Mouse (Mus musculus) midbrain, embryonic 15.5 days (tissue): ENCODE results near the gene Ttc5. TPM values are rescaled to one million over a fixed set of nuclear protein-coding genes. Genes with fewer than 3 reads are reported as not detected.

Experiments
- ATAC-seq: fragments of 200-750 bp; cut with Nextera tagmentation; replicated peaks from 2 replicates; pipeline ENCODE4 v1.8.0; 2017; ENCODE audit warnings: moderate TSS enrichment
- H3K27ac ChIP-seq: fragments of 300-500 bp; sonication (generic); 2 replicates; pipeline ENCODE4 v1.5.1; 2015; ENCODE audit warnings: mild to moderate bottlenecking, inconsistent platforms
- H3K27me3 ChIP-seq: fragments of 300-500 bp; sonication (generic); replicated peaks from 2 replicates; pipeline ENCODE4 v1.6.1; 2015; ENCODE audit warnings: inconsistent platforms
- H3K36me3 ChIP-seq: fragments of 300-500 bp; sonication (generic); replicated peaks from 2 replicates; pipeline ENCODE4 v1.6.1; 2015; ENCODE audit warnings: inconsistent platforms
- H3K4me1 ChIP-seq: fragments of 300-500 bp; sonication (generic); 2 replicates; pipeline ENCODE4 v1.6.1; 2015; ENCODE audit warnings: inconsistent platforms
- H3K4me2 ChIP-seq: fragments of 300-500 bp; sonication (generic); 2 replicates; pipeline ENCODE4 v1.6.1; 2015; ENCODE audit warnings: inconsistent platforms, mild to moderate bottlenecking, moderate library complexity
- H3K4me3 ChIP-seq: fragments of 300-500 bp; sonication (generic); 2 replicates; pipeline ENCODE4 v1.5.1; 2015; ENCODE audit warnings: mild to moderate bottlenecking, inconsistent platforms
- H3K9ac ChIP-seq: fragments of 300-500 bp; sonication (generic); 2 replicates; pipeline ENCODE4 v1.6.1; 2015; ENCODE audit warnings: mild to moderate bottlenecking, inconsistent platforms
- H3K9me3 ChIP-seq: fragments of 300-500 bp; sonication (generic); 2 replicates; pipeline ENCODE4 v1.6.1; 2016; ENCODE audit warnings: inconsistent platforms
- WGBS: fragments of 180-500 bp; shearing (Covaris S2); methylation state at CpG from one replicate; pipeline ENCODE4 v1.1.7; 2015; ENCODE audit warnings: mixed read lengths; 5-methylcytosine and 5-hydroxymethylcytosine counted together
- polyA plus RNA-seq: library from polyadenylated mRNA; unstranded; fragments of >200 nt; fragmentation: Nextera tagmentation; extraction: Ambion mirVana; gene quantifications from 2 replicates; pipeline ENCODE4 v1.2.1, GENCODE M21; 2015

Ttc5 gene
- polyA plus RNA-seq, 1 experiment from 2014 or later, result 137 TPM

GRCm38 (mm10) chr14:50802441-50802840 lies 17.1 kb upstream of the Ttc5 start:
- Histone ChIP-seq H3K9me3 (no peaks in the 10 kb centered on the region), H3K9ac (no peak overlapping the region), H3K4me2 (no peak overlapping the region), H3K4me3 (no peak overlapping the region), H3K27ac (no peak overlapping the region), H3K27me3 (no peaks in the 10 kb centered on the region), H3K4me1 (peaks cover 5% of the 10 kb centered on the region), H3K36me3 (no peaks in the 10 kb centered on the region)
- no peak for ATAC-seq
- WGBS, result 89% methylated on average over 6 of the region's 6 CpGs

- no peaks in the 10 kb centered on the region for H3K9me3 ChIP-seq
- H3K4me2 ChIP-seq, result peak overlapping the region; percentile 5; the same call in 1 of the 2 replicates
Measured at GRCm38 (mm10) chr14:50799502-50800259, 14.4 kb upstream of the Ttc5 start.

GRCm38 (mm10) chr14:50798512-50798911 lies 13.2 kb upstream of the Ttc5 start:
- Histone ChIP-seq H3K36me3 (no peaks in the 10 kb centered on the region), H3K27ac (no peak overlapping the region), H3K27me3 (no peaks in the 10 kb centered on the region), H3K4me3 (no peak overlapping the region), H3K9me3 (no peaks in the 10 kb centered on the region), H3K4me2 (no peak overlapping the region), H3K9ac (no peak overlapping the region), H3K4me1 (peaks cover 2% of the 10 kb centered on the region; the same call in 1 of the 2 replicates)
- ATAC-seq, result no peak
- WGBS, result 62% methylated on average over 2 of the region's 2 CpGs

More at GRCm38 (mm10) chr14:50799502-50800259, 14.4 kb upstream of the Ttc5 start:
- WGBS, result 5% methylated on average over 3 of the region's 3 CpGs
- Histone ChIP-seq H3K27ac (no peak overlapping the region), H3K9ac (no peak overlapping the region), H3K27me3 (no peaks in the 10 kb centered on the region), H3K4me3 (no peak overlapping the region), H3K36me3 (no peaks in the 10 kb centered on the region), H3K4me1 (peaks cover 2% of the 10 kb centered on the region; the same call in 1 of the 2 replicates)
- ATAC-seq, result peak; percentile 65; the same call in 1 of the 2 replicates

GRCm38 (mm10) chr14:50796464-50796863 lies 11.1 kb upstream of the Ttc5 start:
- Histone ChIP-seq H3K9ac (no peak overlapping the region), H3K27ac (no peak overlapping the region), H3K4me1 (peaks cover 2% of the 10 kb centered on the region; the same call in 1 of the 2 replicates), H3K4me3 (no peak overlapping the region), H3K27me3 (no peaks in the 10 kb centered on the region), H3K36me3 (no peaks in the 10 kb centered on the region), H3K9me3 (no peaks in the 10 kb centered on the region), H3K4me2 (no peak overlapping the region)
- 92% methylated on average over 1 of the region's 1 CpGs for WGBS
- ATAC-seq, result no peak

- Histone ChIP-seq H3K27me3 (no peaks in the 10 kb centered on the region), H3K4me2 (no peak overlapping the region), H3K4me3 (no peak overlapping the region), H3K27ac (no peak overlapping the region), H3K4me1 (peaks cover 2% of the 10 kb centered on the region; the same call in 1 of the 2 replicates), H3K9me3 (no peaks in the 10 kb centered on the region), H3K36me3 (no peaks in the 10 kb centered on the region), H3K9ac (no peak overlapping the region)
- WGBS, result 88% methylated on average over 4 of the region's 4 CpGs
- no peak for ATAC-seq
Measured at GRCm38 (mm10) chr14:50795965-50796364, 10.6 kb upstream of the Ttc5 start.

- 93% methylated on average over 24 of the region's 24 CpGs for WGBS
- no peaks in the 10 kb centered on the region for H3K9me3 ChIP-seq
- H3K27me3 ChIP-seq, result no peaks in the 10 kb centered on the region
- no peak for ATAC-seq
- H3K36me3 ChIP-seq, result no peaks in the 10 kb centered on the region
- H3K4me3 ChIP-seq, result no peak overlapping the region
- H3K4me1 ChIP-seq, result peaks cover 2% of the 10 kb centered on the region; the same call in 1 of the 2 replicates
- no peak overlapping the region for H3K4me2 ChIP-seq
- no peak overlapping the region for H3K9ac ChIP-seq
- no peak overlapping the region for H3K27ac ChIP-seq
Measured at GRCm38 (mm10) chr14:50795261-50795935, 10.1 kb upstream of the Ttc5 start.

GRCm38 (mm10) chr14:50788157-50788556 lies 2.8 kb upstream of the Ttc5 start:
- WGBS, result 6% methylated on average over 2 of the region's 2 CpGs
- peaks cover 14% of the 10 kb centered on the region for H3K4me1 ChIP-seq
- no peak for ATAC-seq
- H3K27ac ChIP-seq, result no peak overlapping the region
- no peaks in the 10 kb centered on the region for H3K9me3 ChIP-seq
- no peak overlapping the region for H3K9ac ChIP-seq
- no peaks in the 10 kb centered on the region for H3K27me3 ChIP-seq
- no peak overlapping the region for H3K4me2 ChIP-seq
- no peaks in the 10 kb centered on the region for H3K36me3 ChIP-seq
- no peak overlapping the region for H3K4me3 ChIP-seq

GRCm38 (mm10) chr14:50784391-50785250 lies 698 bp downstream of the Ttc5 start:
- Histone ChIP-seq H3K4me1 (peaks cover 16% of the 10 kb centered on the region), H3K4me2 (peak overlapping the region; percentile 61), H3K9me3 (no peaks in the 10 kb centered on the region), H3K9ac (peak overlapping the region; percentile 71), H3K27ac (peak overlapping the region; percentile 85), H3K4me3 (peak overlapping the region; percentile 56), H3K36me3 (peaks cover 17% of the 10 kb centered on the region; the same call in 1 of the 2 replicates), H3K27me3 (no peaks in the 10 kb centered on the region)
- no peak for ATAC-seq
- 24% methylated on average over 16 of the region's 16 CpGs for WGBS

GRCm38 (mm10) chr14:50782166-50782565 lies 3.2 kb downstream of the Ttc5 start:
- H3K9me3 ChIP-seq, result no peaks in the 10 kb centered on the region
- H3K4me2 ChIP-seq, result no peak overlapping the region
- no peak overlapping the region for H3K27ac ChIP-seq
- H3K36me3 ChIP-seq, result peaks cover 24% of the 10 kb centered on the region; the same call in 1 of the 2 replicates
- H3K4me3 ChIP-seq, result no peak overlapping the region
- WGBS, result 94% methylated on average over 3 of the region's 3 CpGs
- H3K9ac ChIP-seq, result no peak overlapping the region
- peaks cover 16% of the 10 kb centered on the region for H3K4me1 ChIP-seq
- H3K27me3 ChIP-seq, result no peaks in the 10 kb centered on the region
- ATAC-seq, result no peak

- H3K27ac ChIP-seq, result no peak overlapping the region
- no peaks in the 10 kb centered on the region for H3K4me1 ChIP-seq
- H3K4me2 ChIP-seq, result no peak overlapping the region
- ATAC-seq, result no peak
- no peaks in the 10 kb centered on the region for H3K27me3 ChIP-seq
- no peak overlapping the region for H3K4me3 ChIP-seq
- H3K9ac ChIP-seq, result no peak overlapping the region
- WGBS, result 79% methylated on average over 2 of the region's 2 CpGs
- no peaks in the 10 kb centered on the region for H3K9me3 ChIP-seq
- peaks cover 59% of the 10 kb centered on the region for H3K36me3 ChIP-seq
Measured at GRCm38 (mm10) chr14:50771342-50771741, 14.0 kb downstream of the Ttc5 start.

GRCm38 (mm10) chr14:50765736-50766135 lies 19.6 kb downstream of the Ttc5 start:
- no peak overlapping the region for H3K27ac ChIP-seq
- no peak overlapping the region for H3K4me3 ChIP-seq
- peaks cover 44% of the 10 kb centered on the region; the same call in 1 of the 2 replicates for H3K36me3 ChIP-seq
- no peak overlapping the region for H3K9ac ChIP-seq
- no peak for ATAC-seq
- H3K9me3 ChIP-seq, result no peaks in the 10 kb centered on the region
- no peaks in the 10 kb centered on the region for H3K4me1 ChIP-seq
- WGBS, result 94% methylated on average over 6 of the region's 6 CpGs
- no peak overlapping the region for H3K4me2 ChIP-seq
- no peaks in the 10 kb centered on the region for H3K27me3 ChIP-seq
